Mouse (Mus musculus) adipocyte (in vitro differentiated cells): ENCODE measurements around the gene Adgrl2.

Source experiments
- DNase-seq: peaks from one replicate; pipeline ENCODE4 v3.0.0-alpha.2; 2016; ENCODE audit warnings: low spot score

Gene Adgrl2

GRCm38 (mm10) chr3:148823551-148823950 is 166.8 kb downstream of the Adgrl2 start:
- no peak for DNase-seq

GRCm38 (mm10) chr3:148821632-148822031 is 168.7 kb downstream of the Adgrl2 start:
- no peak for DNase-seq

GRCm38 (mm10) chr3:148819323-148820046 is 170.9 kb downstream of the Adgrl2 start:
- DNase-seq = no peak

GRCm38 (mm10) chr3:148818414-148819105 is 171.8 kb downstream of the Adgrl2 start:
- no peak for DNase-seq

- no peak for DNase-seq
These were observed 172.9 kb downstream of the Adgrl2 start for GRCm38 (mm10) chr3:148817491-148817890.

GRCm38 (mm10) chr3:148813121-148813520 is 177.2 kb downstream of the Adgrl2 start:
- no peak for DNase-seq

GRCm38 (mm10) chr3:148812059-148812458 is 178.3 kb downstream of the Adgrl2 start:
- no peak for DNase-seq

- DNase-seq = no peak
These were observed 183.4 kb downstream of the Adgrl2 start for GRCm38 (mm10) chr3:148806977-148807376.

- DNase-seq = no peak
These were observed 197.0 kb downstream of the Adgrl2 start for GRCm38 (mm10) chr3:148793286-148793913.

GRCm38 (mm10) chr3:148770310-148770709 is 220.0 kb downstream of the Adgrl2 start:
- DNase-seq = no peak
